Comparison of ENCODE assay signal across 28 mouse cellular contexts in genomic region chr15:31721019-31721418, GRCm38 (mm10).
"Had no signal": no experiment of that assay in that cellular context is flagged by ENCODE, and none has a peak within 500 bp of the region (broad histone marks: within the 10 kb centered on the region; RNA-seq: fewer than 3 reads in every experiment).

No protein-coding gene starts in this region.

- H3K9ac ChIP-seq: limb, embryonic 12.5 days; limb, embryonic 13.5 days; limb, embryonic 15.5 days; liver, embryonic 12.5 days; liver, embryonic 13.5 days; liver, embryonic 14.5 days; liver, embryonic 15.5 days; liver, postnatal 0 days; lung, embryonic 14.5 days; lung, embryonic 15.5 days; midbrain, embryonic 12.5 days; midbrain, embryonic 13.5 days; midbrain, embryonic 15.5 days; neural tube, embryonic 12.5 days had no signal

- H3K36me3 ChIP-seq: limb, embryonic 10.5 days; limb, embryonic 12.5 days; limb, embryonic 13.5 days; limb, embryonic 15.5 days; liver, embryonic 12.5 days; liver, embryonic 13.5 days; liver, embryonic 15.5 days; lung, embryonic 15.5 days; midbrain, embryonic 10.5 days; midbrain, embryonic 12.5 days; midbrain, embryonic 13.5 days; midbrain, embryonic 15.5 days; neural tube, embryonic 12.5 days had no signal

- H3K27me3 ChIP-seq: limb, embryonic 12.5 days; limb, embryonic 13.5 days; limb, embryonic 15.5 days; liver, embryonic 12.5 days; liver, embryonic 13.5 days; liver, embryonic 15.5 days; lung, embryonic 15.5 days; midbrain, embryonic 12.5 days; midbrain, embryonic 13.5 days; midbrain, embryonic 15.5 days; neural tube, embryonic 12.5 days had no signal

- DNase-seq: left cerebral cortex, postnatal 4 days; liver; liver, embryonic 13.5 days; liver, postnatal 0 days; lung, adult 18-20 months; lung, adult 2 months; lung, embryonic 14.5 days; lung, postnatal 10 days; lung, postnatal 14 days; lung, postnatal 36 days; lung, postnatal 4 days; midbrain, embryonic 14.5 days had no signal

- H3K27ac ChIP-seq: limb, embryonic 10.5 days; limb, embryonic 12.5 days; limb, embryonic 13.5 days; limb, embryonic 15.5 days; liver, embryonic 12.5 days; liver, embryonic 13.5 days; liver, embryonic 14.5 days; liver, embryonic 15.5 days; lung, embryonic 15.5 days; macrophage; midbrain, embryonic 10.5 days; midbrain, embryonic 12.5 days; midbrain, embryonic 13.5 days; midbrain, embryonic 15.5 days; neural tube, embryonic 12.5 days had no signal

- H3K4me1 ChIP-seq: limb, embryonic 12.5 days; limb, embryonic 13.5 days; limb, embryonic 15.5 days; liver, embryonic 12.5 days; liver, embryonic 13.5 days; liver, embryonic 15.5 days; lung, embryonic 15.5 days; midbrain, embryonic 10.5 days; midbrain, embryonic 13.5 days; neural tube, embryonic 12.5 days had no signal

- H3K9me3 ChIP-seq: limb, embryonic 10.5 days; limb, embryonic 12.5 days; limb, embryonic 13.5 days; limb, embryonic 15.5 days; liver, embryonic 12.5 days; liver, embryonic 13.5 days; liver, embryonic 15.5 days; lung, embryonic 15.5 days; megakaryocyte, embryonic 14.5 days; midbrain, embryonic 10.5 days; midbrain, embryonic 12.5 days; midbrain, embryonic 13.5 days; midbrain, embryonic 15.5 days; neural tube, embryonic 12.5 days had no signal

- H3K4me3 ChIP-seq: limb, embryonic 10.5 days; limb, embryonic 12.5 days; limb, embryonic 13.5 days; limb, embryonic 15.5 days; liver, embryonic 12.5 days; liver, embryonic 13.5 days; liver, embryonic 15.5 days; lung, embryonic 15.5 days; megakaryocyte, embryonic 14.5 days; midbrain, embryonic 10.5 days; midbrain, embryonic 12.5 days; midbrain, embryonic 13.5 days; midbrain, embryonic 15.5 days; myocyte; neural tube, embryonic 12.5 days had no signal
